Mouse (Mus musculus): ENCODE measurements at regions not wholly inside any gene's neighbourhood (a gene's known extent, or its start where the extent isn't known, plus 50 kb on each side); places are given as distances from the start of the nearest gene placed in this dataset.

DNA sequence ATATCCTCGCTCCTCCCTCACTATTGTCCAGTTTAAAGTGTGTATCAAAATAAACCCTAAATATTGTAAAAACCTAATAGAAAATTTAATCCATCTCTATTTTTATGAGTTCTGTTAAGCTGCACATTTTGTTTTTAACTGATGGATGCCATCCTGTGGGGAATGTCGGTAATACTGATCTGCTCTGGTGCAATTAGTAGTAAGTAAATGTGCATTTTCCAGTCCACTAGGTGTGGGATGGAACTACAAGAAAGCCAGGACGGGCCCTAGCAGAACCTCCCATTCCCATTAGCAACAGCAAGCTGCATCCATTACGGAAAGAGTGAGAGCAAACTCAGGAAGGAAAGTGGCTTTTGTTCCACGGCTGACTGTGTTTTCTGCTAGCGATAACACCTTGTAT, 286.3 kb downstream of the Nsun3 start:
- no peaks in the 10 kb centered on the region for H3K9me3 ChIP-seq (replicated peaks; ENCODE audit: low read length)
- no peak for DNase-seq (ENCODE audit: extremely low read depth)
- H3K4me1 ChIP-seq (ENCODE audit: control insufficient read depth in 1 of 2, insufficient read depth in 2 of 2): no peaks in the 10 kb centered on the region
- H3K4me2 ChIP-seq (ENCODE audit: insufficient read depth, low read depth, poor library complexity, severe bottlenecking): no peak overlapping the region
- dilution Hi-C loops (cut with MboI; ENCODE audit: extremely low pct_ligation_motif_present, extremely low pct_unique_long_range_greater_than_20kb, low sequenced_read_pairs): no loop called here
- in situ Hi-C loops (cut with MboI; ENCODE audit: low pct_ligation_motif_present, low pct_unique_long_range_greater_than_20kb, low sequenced_read_pairs): loop anchor here (25.0 kb wide), 2 partner anchors 262 to 337 kb away; partner anchors contain the start of gene Arl13b
- no peak overlapping the region for H3K4me3 ChIP-seq (replicated peaks in 1 of 3; ENCODE audit: low read depth in 2 of 3, low read length in 2 of 3, poor library complexity in 1 of 3)
- H3K27ac ChIP-seq (ENCODE audit: insufficient read depth, low read depth): no peak overlapping the region
- H3K36me3 ChIP-seq (replicated peaks in 1 of 2; ENCODE audit: control insufficient read depth in 1 of 2, insufficient read depth in 1 of 2, low read length in 1 of 2): no peaks in the 10 kb centered on the region
- TF ChIP-seq JUND (conservative IDR thresholded peaks at IDR 0.05; ENCODE audit: low read depth, low read length) (no peak), CHD2 (IDR thresholded peaks at IDR 0.05; ENCODE audit: low read length) (no peak), MAFK (IDR thresholded peaks at IDR 0.05; ENCODE audit: insufficient replicate concordance, low read length) (no peak), MAZ (IDR thresholded peaks at IDR 0.05; ENCODE audit: low read depth, low read length) (no peak), KAT2A (IDR thresholded peaks at IDR 0.05; ENCODE audit: insufficient replicate concordance, low read length) (no peak), E2F4 (IDR thresholded peaks at IDR 0.05; ENCODE audit: insufficient replicate concordance, low read depth, low read length) (no peak), NELFE (IDR thresholded peaks at IDR 0.05; ENCODE audit: low read depth, low read length) (no peak), MAX (IDR thresholded peaks at IDR 0.05; ENCODE audit: low read length) (no peak)
- H3K79me2 ChIP-seq (replicated peaks; ENCODE audit: control insufficient read depth, extremely low read depth, insufficient read depth, poor library complexity, severe bottlenecking): no peaks in the 10 kb centered on the region
- no peaks in the 10 kb centered on the region for H3K27me3 ChIP-seq (replicated peaks)
- H3K9ac ChIP-seq (ENCODE audit: insufficient read depth, low read depth): no peak overlapping the region

DNA sequence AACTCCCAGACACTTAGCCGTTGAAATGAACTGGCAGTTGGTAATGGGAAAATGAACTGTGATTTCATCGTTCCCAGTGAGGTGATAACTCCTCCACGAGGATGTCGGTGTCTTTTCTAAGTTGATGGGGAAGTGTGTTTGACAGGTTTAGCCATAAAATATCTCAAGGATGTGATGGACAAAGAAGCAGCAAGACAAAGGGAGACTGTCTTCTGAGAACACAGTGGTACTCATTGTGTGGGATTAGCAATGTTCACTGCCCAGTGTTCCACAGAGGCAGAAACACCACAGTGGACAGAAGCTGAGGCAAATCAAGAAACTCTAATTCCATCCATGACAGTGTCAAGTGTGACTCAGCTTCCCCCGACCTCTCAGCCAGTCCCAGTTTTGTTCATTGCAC, 287.9 kb downstream of the Nsun3 start:
- no peaks in the 10 kb centered on the region for H3K4me1 ChIP-seq (ENCODE audit: control insufficient read depth in 1 of 2, insufficient read depth in 2 of 2)
- H3K36me3 ChIP-seq (replicated peaks in 1 of 2; ENCODE audit: control insufficient read depth in 1 of 2, insufficient read depth in 1 of 2, low read length in 1 of 2): no peaks in the 10 kb centered on the region
- DNase-seq (ENCODE audit: extremely low read depth): no peak
- no peak overlapping the region for H3K4me2 ChIP-seq (ENCODE audit: insufficient read depth, low read depth, poor library complexity, severe bottlenecking)
- H3K79me2 ChIP-seq (replicated peaks; ENCODE audit: control insufficient read depth, extremely low read depth, insufficient read depth, poor library complexity, severe bottlenecking): no peaks in the 10 kb centered on the region
- no peak overlapping the region for H3K9ac ChIP-seq (ENCODE audit: insufficient read depth, low read depth)
- in situ Hi-C loops (cut with MboI; ENCODE audit: low pct_ligation_motif_present, low pct_unique_long_range_greater_than_20kb, low sequenced_read_pairs) (no loop called here), dilution Hi-C loops (cut with MboI; ENCODE audit: extremely low pct_ligation_motif_present, extremely low pct_unique_long_range_greater_than_20kb, low sequenced_read_pairs) (no loop called here)
- H3K27me3 ChIP-seq (replicated peaks): no peaks in the 10 kb centered on the region
- H3K4me3 ChIP-seq (replicated peaks in 1 of 3; ENCODE audit: low read depth in 2 of 3, low read length in 2 of 3, poor library complexity in 1 of 3): no peak overlapping the region
- no peak overlapping the region for H3K27ac ChIP-seq (ENCODE audit: insufficient read depth, low read depth)
- TF ChIP-seq CHD2 (IDR thresholded peaks at IDR 0.05; ENCODE audit: low read length) (no peak), NRF1 (IDR thresholded peaks at IDR 0.05; ENCODE audit: low read depth, low read length) (no peak), MXI1 (IDR thresholded peaks at IDR 0.05; ENCODE audit: low read depth, low read length) (no peak), E2F4 (IDR thresholded peaks at IDR 0.05; ENCODE audit: insufficient replicate concordance, low read depth, low read length) (no peak), PAX5 (IDR thresholded peaks at IDR 0.05; ENCODE audit: low read length) (no peak), MAZ (IDR thresholded peaks at IDR 0.05; ENCODE audit: low read depth, low read length) (no peak), SIN3A (IDR thresholded peaks at IDR 0.05; ENCODE audit: low read length) (no peak), JUN (IDR thresholded peaks at IDR 0.05; ENCODE audit: insufficient read depth, low read depth, low read length) (no peak)
- no peaks in the 10 kb centered on the region for H3K9me3 ChIP-seq (replicated peaks; ENCODE audit: low read length)

DNA sequence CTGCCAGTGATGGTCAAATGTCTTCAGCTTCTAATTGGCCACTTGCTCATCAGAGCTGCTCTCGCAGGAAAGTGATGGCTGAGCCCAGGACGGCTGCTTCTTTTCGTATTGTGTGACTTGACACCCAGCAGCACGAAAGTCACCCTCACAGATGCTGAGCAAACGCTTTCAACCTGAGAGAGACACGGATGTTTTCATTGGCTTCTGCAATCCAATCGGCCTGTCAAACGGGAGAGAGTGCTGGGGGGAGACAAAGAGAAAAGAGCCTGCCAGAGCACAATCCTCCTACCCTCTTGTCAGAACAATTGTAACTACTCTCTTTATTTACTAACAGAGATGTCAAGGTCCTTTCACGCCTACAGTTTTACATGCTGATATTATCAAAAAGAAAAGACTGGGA, 289.9 kb downstream of the Nsun3 start:
- Histone ChIP-seq H3K4me2 (ENCODE audit: insufficient read depth, low read depth, poor library complexity, severe bottlenecking) (no peak overlapping the region), H3K4me1 (ENCODE audit: control insufficient read depth in 1 of 2, insufficient read depth in 2 of 2) (no peaks in the 10 kb centered on the region), H3K27ac (ENCODE audit: insufficient read depth, low read depth) (no peak overlapping the region), H3K9ac (ENCODE audit: insufficient read depth, low read depth) (no peak overlapping the region), H3K27me3 (replicated peaks) (no peaks in the 10 kb centered on the region), H3K9me3 (replicated peaks; ENCODE audit: low read length) (no peaks in the 10 kb centered on the region), H3K36me3 (replicated peaks in 1 of 2; ENCODE audit: control insufficient read depth in 1 of 2, insufficient read depth in 1 of 2, low read length in 1 of 2) (no peaks in the 10 kb centered on the region), H3K4me3 (replicated peaks in 1 of 3; ENCODE audit: low read depth in 2 of 3, low read length in 2 of 3, poor library complexity in 1 of 3) (no peak overlapping the region), H3K79me2 (replicated peaks; ENCODE audit: control insufficient read depth, extremely low read depth, insufficient read depth, poor library complexity, severe bottlenecking) (no peaks in the 10 kb centered on the region)
- TF ChIP-seq MXI1 (IDR thresholded peaks at IDR 0.05; ENCODE audit: low read depth, low read length): no peak
- in situ Hi-C loops (cut with MboI; ENCODE audit: low pct_ligation_motif_present, low pct_unique_long_range_greater_than_20kb, low sequenced_read_pairs) (no loop called here), dilution Hi-C loops (cut with MboI; ENCODE audit: extremely low pct_ligation_motif_present, extremely low pct_unique_long_range_greater_than_20kb, low sequenced_read_pairs) (no loop called here)
- no peak for DNase-seq (ENCODE audit: extremely low read depth)
